Mouse (Mus musculus): ENCODE data around the gene Napa.

Napa gene

GRCm38 (mm10) chr7:16098021-16099017, at the start of gene Napa:
Gene Napa, plus strand, starts transcription at chr7:16098458.
- peak; percentile 95 for DNase-seq

- peak; percentile 40 for DNase-seq
These were observed 49.3 kb upstream of the Napa start for GRCm38 (mm10) chr7:16048675-16049575.

- DNase-seq, result no peak
These were observed 48.7 kb upstream of the Napa start for GRCm38 (mm10) chr7:16049576-16049915.

GRCm38 (mm10) chr7:16050600-16050999, 47.7 kb upstream of the Napa start:
- DNase-seq, result no peak

- peak; percentile 68 for DNase-seq
These were observed 46.2 kb upstream of the Napa start for GRCm38 (mm10) chr7:16051883-16052595.

- DNase-seq, result peak; percentile 91
These were observed 45.6 kb upstream of the Napa start for GRCm38 (mm10) chr7:16052684-16053083.

- DNase-seq, result no peak
These were observed 45.2 kb upstream of the Napa start for GRCm38 (mm10) chr7:16053105-16053504.

GRCm38 (mm10) chr7:16054966-16055365, 43.3 kb upstream of the Napa start:
- no peak for DNase-seq

- no peak for DNase-seq
These were observed 42.6 kb upstream of the Napa start for GRCm38 (mm10) chr7:16055665-16056064.

- peak; percentile 43 for DNase-seq
These were observed 41.7 kb upstream of the Napa start for GRCm38 (mm10) chr7:16056459-16057135.

- no peak for DNase-seq
These were observed 41.1 kb upstream of the Napa start for GRCm38 (mm10) chr7:16057136-16057534.

- peak; percentile 38 for DNase-seq
These were observed 36.8 kb upstream of the Napa start, which contains the start of gene Zfp541 for GRCm38 (mm10) chr7:16061219-16062098. Gene Zfp541, plus strand, starts transcription at chr7:16061814.

- DNase-seq, result no peak
These were observed 36.2 kb upstream of the Napa start for GRCm38 (mm10) chr7:16062099-16062420.

GRCm38 (mm10) chr7:16063490-16063889, 34.8 kb upstream of the Napa start:
- DNase-seq, result no peak

- DNase-seq, result no peak
These were observed 27.4 kb upstream of the Napa start for GRCm38 (mm10) chr7:16070846-16071245.

GRCm38 (mm10) chr7:16071906-16072305, 26.4 kb upstream of the Napa start:
- no peak for DNase-seq

GRCm38 (mm10) chr7:16079947-16080346, 18.3 kb upstream of the Napa start:
- no peak for DNase-seq

GRCm38 (mm10) chr7:16080581-16080980, 17.7 kb upstream of the Napa start:
- DNase-seq, result no peak

- no peak for DNase-seq
These were observed 14.9 kb upstream of the Napa start for GRCm38 (mm10) chr7:16083361-16083760.

GRCm38 (mm10) chr7:16087587-16087986, 10.7 kb upstream of the Napa start:
- DNase-seq, result no peak

- no peak for DNase-seq
These were observed 3.7 kb upstream of the Napa start for GRCm38 (mm10) chr7:16094592-16094991.
